Mouse (Mus musculus) mature B cell (primary cell): ENCODE data around the gene Heatr5b.

Source experiments
- in situ Hi-C: fragments of 300-500 bp; cut with MboI; formaldehyde crosslinking; loops from 2 replicates; pipeline ENCODE4 v1.14.3; 2019

The Heatr5b gene

DNA sequence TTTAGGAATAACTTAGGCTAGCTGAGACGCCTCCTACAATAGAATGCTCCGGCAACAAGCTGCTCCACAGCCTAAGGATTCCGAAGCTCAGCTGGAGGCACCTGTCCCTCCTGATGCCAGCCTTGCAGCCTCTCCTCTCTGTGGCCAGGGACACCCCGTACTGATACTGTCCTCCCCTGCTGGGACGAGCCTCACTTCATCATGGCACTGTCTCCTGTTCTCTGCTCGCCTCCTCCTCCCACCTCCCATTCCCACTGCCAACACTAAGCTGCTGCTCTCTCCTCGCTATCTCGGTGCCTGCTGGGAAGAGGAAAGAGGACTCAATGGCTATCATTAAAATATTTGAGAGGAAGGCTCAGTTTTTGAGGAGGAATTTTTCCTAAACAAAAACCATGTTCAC, 67.6 kb downstream of the Heatr5b start:
- in situ Hi-C loops: no loop called here

GRCm38 (mm10) chr17:78766084-78766483, 69.1 kb downstream of the Heatr5b start:
- in situ Hi-C loops: no loop called here

GRCm38 (mm10) chr17:78763272-78763671, 71.9 kb downstream of the Heatr5b start:
- in situ Hi-C loops: no loop called here

GRCm38 (mm10) chr17:78752938-78753655, 82.1 kb downstream of the Heatr5b start:
- in situ Hi-C loops: no loop called here

- in situ Hi-C loops: no loop called here
Measured at GRCm38 (mm10) chr17:78752064-78752463, 83.1 kb downstream of the Heatr5b start.

GRCm38 (mm10) chr17:78748440-78748839, 86.7 kb downstream of the Heatr5b start:
- in situ Hi-C loops: no loop called here

GRCm38 (mm10) chr17:78738416-78738815, 96.7 kb downstream of the Heatr5b start:
- in situ Hi-C loops: no loop called here

DNA sequence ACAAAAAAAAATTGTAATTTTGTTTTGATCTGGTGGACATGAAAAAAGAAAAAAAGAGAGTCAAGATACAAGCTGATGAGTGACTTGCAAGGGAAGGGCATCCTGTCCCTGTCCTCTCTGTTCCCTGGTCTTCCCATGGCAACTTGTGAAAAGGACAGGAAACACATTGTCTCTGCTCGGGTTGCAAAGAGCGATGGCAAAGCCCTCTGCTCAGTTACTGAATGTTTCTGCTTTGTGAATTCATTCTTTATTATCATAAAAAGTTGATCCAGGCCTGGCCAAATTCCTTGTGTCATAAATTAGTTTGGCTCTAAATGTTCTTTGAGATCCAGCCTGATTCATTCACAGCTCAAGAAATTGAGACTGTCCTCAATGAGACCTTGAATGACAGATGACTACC, 97.4 kb downstream of the Heatr5b start:
- in situ Hi-C loops: no loop called here

DNA sequence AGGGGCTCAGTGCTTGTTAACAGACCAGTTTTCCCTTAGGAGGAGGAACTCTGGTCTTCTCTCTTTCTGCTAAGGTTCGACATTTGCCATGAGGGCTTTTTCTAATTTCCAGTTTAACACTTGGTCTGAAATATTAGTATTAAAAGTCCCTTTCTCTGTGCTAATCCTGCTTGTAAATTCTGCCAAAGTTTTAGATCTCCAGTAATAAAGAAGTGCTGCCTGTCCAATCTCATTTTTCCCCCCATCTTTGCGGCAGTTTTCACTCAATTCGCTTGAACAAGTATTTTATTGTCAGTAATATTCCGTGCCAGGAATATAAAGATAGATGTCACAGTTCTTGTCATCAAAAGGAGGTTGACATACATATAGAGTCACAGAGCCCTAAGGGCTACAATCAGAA, 98.1 kb downstream of the Heatr5b start, which contains the start of gene Strn:
TSS of gene Strn (minus strand) at position 101 of the 400 bp plus-strand sequence.
- in situ Hi-C loops: no loop called here

DNA sequence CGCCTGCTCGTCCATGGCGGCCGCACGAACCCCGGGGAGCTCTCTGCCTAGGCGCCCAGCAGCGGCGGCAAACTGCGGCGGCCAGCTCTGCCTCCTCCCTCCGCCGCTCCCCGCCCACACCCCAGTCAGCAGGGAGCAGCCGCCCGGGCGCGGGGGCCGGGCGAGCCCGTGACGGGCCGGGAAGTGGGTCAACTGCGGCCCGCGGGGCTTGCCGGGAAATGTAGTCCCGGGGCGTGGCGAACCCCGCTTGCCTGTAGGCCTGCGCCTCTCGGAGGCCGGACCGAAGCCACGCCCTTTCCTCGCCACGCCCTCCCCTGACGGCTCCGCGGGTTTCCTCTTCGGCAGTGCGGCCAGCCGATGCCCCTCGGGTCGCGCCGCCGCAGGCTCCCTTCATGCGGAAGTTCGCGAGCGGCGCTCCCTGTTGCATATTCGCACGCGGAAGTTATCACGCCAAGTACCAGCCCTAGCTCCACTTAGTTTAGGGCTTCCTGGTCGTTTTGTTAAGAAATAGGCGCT, 98.6 kb downstream of the Heatr5b start:
- in situ Hi-C loops: no loop called here

GRCm38 (mm10) chr17:78735731-78736472, 99.3 kb downstream of the Heatr5b start:
- in situ Hi-C loops: no loop called here

GRCm38 (mm10) chr17:78734806-78735205, 100.4 kb downstream of the Heatr5b start:
- in situ Hi-C loops: no loop called here

DNA sequence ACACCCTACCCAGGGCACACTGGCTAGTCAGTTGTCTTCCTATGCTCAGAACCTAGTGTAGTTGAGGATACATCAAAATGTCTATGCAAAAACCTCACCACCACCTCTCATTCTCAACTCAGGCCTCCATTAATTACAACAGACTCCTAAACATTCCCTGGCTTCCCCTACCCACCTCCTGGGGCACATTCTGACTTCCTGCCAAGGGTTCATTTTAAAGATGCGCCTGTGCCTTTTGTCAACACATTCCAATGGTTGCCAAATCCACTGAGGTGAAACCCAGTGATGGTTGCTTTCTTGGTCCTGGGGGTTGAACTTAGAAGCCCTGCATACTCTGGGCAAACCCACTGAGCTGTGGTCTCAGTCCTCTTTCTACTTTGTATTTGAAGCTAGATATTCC, 103.1 kb downstream of the Heatr5b start:
- in situ Hi-C loops: no loop called here

- in situ Hi-C loops: no loop called here
Measured at GRCm38 (mm10) chr17:78726746-78727449, 108.3 kb downstream of the Heatr5b start.

GRCm38 (mm10) chr17:78724461-78725055, 110.6 kb downstream of the Heatr5b start:
- in situ Hi-C loops: no loop called here

DNA sequence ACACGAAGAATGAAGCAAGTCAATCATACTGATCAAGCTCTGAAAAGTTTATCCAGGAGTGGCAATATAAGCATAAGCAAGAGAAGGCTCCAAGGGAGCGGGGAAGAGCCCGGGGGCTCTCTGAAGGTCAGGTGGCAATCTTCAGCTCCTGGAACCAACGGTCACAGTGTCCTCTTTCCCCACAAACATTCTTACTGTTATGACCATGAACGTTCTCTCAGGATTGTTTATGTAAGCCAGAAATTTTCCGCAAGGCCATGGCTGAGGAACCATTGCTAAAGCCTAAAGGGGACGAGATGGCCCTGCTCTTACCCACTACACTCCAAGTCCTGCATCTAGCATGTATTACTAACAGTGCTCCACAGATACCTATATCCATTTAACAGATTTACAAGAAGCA, 113.5 kb downstream of the Heatr5b start:
- in situ Hi-C loops: no loop called here

DNA sequence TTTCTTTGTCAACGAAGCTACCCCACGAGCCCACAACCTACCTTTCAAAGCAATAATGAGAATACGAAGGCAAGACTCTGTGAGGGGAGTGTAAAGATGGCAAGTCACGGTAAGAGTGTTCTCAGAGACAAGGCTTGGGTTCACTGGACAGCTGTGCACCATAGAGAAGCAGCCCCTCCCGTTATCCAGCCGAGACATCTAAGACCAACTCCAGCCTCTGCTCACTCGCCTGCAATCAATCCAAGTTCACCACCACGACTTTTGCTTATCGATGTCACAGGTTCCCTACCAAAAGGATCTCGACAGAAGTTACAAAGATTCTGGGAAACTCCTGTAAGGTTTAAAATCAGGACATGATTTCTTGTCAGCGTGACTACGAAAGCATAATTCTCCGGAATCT, 116.1 kb downstream of the Heatr5b start:
- in situ Hi-C loops: no loop called here

GRCm38 (mm10) chr17:78710258-78710657, 124.9 kb downstream of the Heatr5b start:
- in situ Hi-C loops: no loop called here

DNA sequence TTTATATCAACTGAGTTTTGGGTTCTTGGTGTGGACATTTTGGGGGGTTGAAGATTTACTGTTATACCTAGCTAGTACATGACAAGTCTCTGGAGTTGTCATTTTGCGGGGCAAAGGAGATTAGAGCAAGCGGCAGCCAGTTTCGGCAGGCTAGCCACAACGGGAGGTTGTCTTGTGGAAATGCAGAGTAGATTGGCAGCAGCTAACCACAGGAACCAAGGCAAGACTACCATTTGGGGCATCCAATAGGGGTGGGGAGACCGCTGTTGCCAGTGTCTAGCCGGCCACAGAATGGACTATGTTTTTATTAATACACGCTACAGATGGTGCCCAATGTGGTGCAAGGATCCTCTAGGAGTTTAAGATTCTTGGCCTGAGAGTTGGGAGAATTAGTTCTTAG, 126.7 kb downstream of the Heatr5b start:
- in situ Hi-C loops: no loop called here

DNA sequence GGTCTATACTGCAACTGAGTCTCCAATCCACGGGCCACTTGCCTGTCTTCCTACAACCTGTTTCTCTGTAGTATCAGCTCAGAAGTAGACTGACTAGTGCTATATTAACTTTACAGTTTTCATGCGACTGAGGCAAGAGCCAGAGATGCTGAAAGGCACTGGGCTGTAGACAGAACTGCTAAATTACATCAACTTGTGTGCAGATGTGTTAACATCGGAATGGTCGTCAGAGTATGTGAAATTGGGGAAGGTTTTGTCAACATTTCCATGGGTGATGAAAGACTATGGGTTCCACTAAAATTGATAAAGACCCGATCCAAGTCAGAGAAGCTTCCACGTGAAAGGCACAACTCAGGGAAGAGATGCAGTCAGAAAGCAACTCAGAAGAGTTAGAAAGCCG, 132.2 kb downstream of the Heatr5b start:
- in situ Hi-C loops: no loop called here
